Mouse (Mus musculus) small intestine, adult 2 months (tissue): ENCODE results near the gene Pcx.

Experiments used
- CTCF ChIP-seq: fragments of 200-500 bp; IDR thresholded peaks from 2 replicates; pipeline ENCODE4 v1.5.1; 2012; ENCODE audit warnings: low read depth, mild to moderate bottlenecking, control low read depth, inconsistent platforms, low read length, moderate library complexity, mixed read lengths; ENCODE audit not compliant: insufficient replicate concordance, insufficient read length; ENCODE audit errors: extremely low read depth
- POLR2A ChIP-seq: fragments of 200-500 bp; IDR thresholded peaks from 2 replicates; pipeline ENCODE4 v1.6.1; 2012; ENCODE audit warnings: low read depth, mild to moderate bottlenecking, control low read depth, inconsistent platforms, low read length, moderate library complexity

DNA sequence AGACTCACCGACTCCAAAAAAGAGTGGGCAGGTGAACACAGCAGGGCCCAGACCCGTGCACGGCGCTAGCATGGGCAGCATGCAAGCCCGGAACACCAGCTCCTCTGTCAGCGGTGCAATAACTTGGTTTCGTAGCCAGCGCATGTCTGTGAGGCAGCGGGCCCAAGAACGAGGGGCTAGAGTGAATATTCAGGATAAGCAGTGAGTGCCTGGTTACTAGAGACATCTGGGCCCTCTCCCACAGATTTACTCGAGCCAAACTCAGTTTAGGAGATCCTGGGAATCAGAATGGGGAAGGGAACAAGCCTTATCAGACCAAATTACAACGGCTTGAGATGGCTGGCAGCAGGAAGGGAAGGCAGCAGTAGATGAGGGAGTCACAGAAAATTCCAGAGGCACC lies 113.7 kb downstream of the Pcx start:
- TF ChIP-seq CTCF (no peak), POLR2A (no peak)
